Comparison of ENCODE assay signal across 20 mouse cellular contexts in genomic region chr16:50096563-50096962, GRCm38 (mm10).
A peak's percentile ranks its signal among the peaks of the same experiment; 100 is the strongest.
DNase-seq lines count a peak whose midpoint lies in the region; ATAC-seq lines count a peak whose summit lies in the region.
"Had no signal": no experiment of that assay in that cellular context is flagged by ENCODE, and none has a peak within 500 bp of the region (broad histone marks: within the 10 kb centered on the region; RNA-seq: fewer than 3 reads in every experiment).

No protein-coding gene starts in this region.

- peak overlapping the region; percentile 29; the same call in 1 of the 2 replicates for H3K27ac ChIP-seq in liver, embryonic 15.5 days (replicated peaks)
- H3K27ac ChIP-seq: embryonic facial prominence, embryonic 12.5 days; heart, embryonic 15.5 days; hindbrain, embryonic 13.5 days; limb, embryonic 12.5 days had no signal

- no peak overlapping the region for H3K9ac ChIP-seq in liver, embryonic 15.5 days
- H3K9ac ChIP-seq: embryonic facial prominence, embryonic 12.5 days; heart, embryonic 15.5 days; hindbrain, embryonic 13.5 days; limb, embryonic 12.5 days had no signal

- no peaks in the 10 kb centered on the region for H3K27me3 ChIP-seq in megakaryocyte, embryonic 14.5 days (replicated peaks)
- H3K27me3 ChIP-seq in liver, embryonic 15.5 days, result no peaks in the 10 kb centered on the region
- H3K27me3 ChIP-seq: embryonic facial prominence, embryonic 12.5 days; heart, embryonic 15.5 days; hindbrain, embryonic 13.5 days; limb, embryonic 12.5 days had no signal

- WGBS in liver, embryonic 15.5 days (ENCODE audit: insufficient replicate concordance), result 28% methylated on average over 2 of the region's 2 CpGs

- no peaks in the 10 kb centered on the region for H3K36me3 ChIP-seq in megakaryocyte, embryonic 14.5 days (replicated peaks; ENCODE audit: low read length)
- H3K36me3 ChIP-seq in liver, embryonic 15.5 days (replicated peaks), result no peaks in the 10 kb centered on the region
- H3K36me3 ChIP-seq: embryonic facial prominence, embryonic 12.5 days; heart, embryonic 15.5 days; hindbrain, embryonic 13.5 days; limb, embryonic 12.5 days had no signal

- no peak for ATAC-seq in megakaryocyte, adult 5-6 weeks (ENCODE audit: poor library complexity, severe bottlenecking)
- peak; percentile 28; the same call in 1 of the 2 replicates for ATAC-seq in liver, embryonic 15.5 days (ENCODE audit: insufficient read depth)
- ATAC-seq: forebrain, embryonic 16.5 days had no signal

- H3K4me3 ChIP-seq in megakaryocyte, embryonic 14.5 days (replicated peaks), result peak overlapping the region; percentile 51
- H3K4me3 ChIP-seq in liver, embryonic 15.5 days (replicated peaks), result no peak overlapping the region
- H3K4me3 ChIP-seq: embryonic facial prominence, embryonic 12.5 days; heart, embryonic 15.5 days; hindbrain, embryonic 13.5 days; limb, embryonic 12.5 days had no signal

- H3K9me3 ChIP-seq in megakaryocyte, embryonic 14.5 days, result no peaks in the 10 kb centered on the region
- no peaks in the 10 kb centered on the region for H3K9me3 ChIP-seq in liver, embryonic 15.5 days (replicated peaks)
- H3K9me3 ChIP-seq: embryonic facial prominence, embryonic 12.5 days; heart, embryonic 15.5 days; hindbrain, embryonic 13.5 days; limb, embryonic 12.5 days had no signal

- H3K4me2 ChIP-seq in liver, embryonic 15.5 days, result peak overlapping the region; percentile 11; the same call in 1 of the 2 replicates
- H3K4me2 ChIP-seq: embryonic facial prominence, embryonic 12.5 days; heart, embryonic 15.5 days; hindbrain, embryonic 13.5 days; limb, embryonic 12.5 days; midbrain, embryonic 11.5 days had no signal

- peak; percentile 61 for DNase-seq in heart, adult 11 months
- DNase-seq in heart, postnatal 4 days, result no peak
- no peak for DNase-seq in layer of hippocampus, postnatal 36 days
- DNase-seq in left cerebral cortex, adult 9 months (ENCODE audit: low spot score in 2 of 2), result no peak
- DNase-seq in gastrocnemius, postnatal 4 days (ENCODE audit: low spot score in 2 of 2), result no peak
- DNase-seq: adrenal gland, adult 8-10 months; cerebellum, adult 18-20 months; heart, adult 18-20 months; kidney, adult 18-20 months; right cerebral cortex, postnatal 25 days; thymus, postnatal 25 days had no signal

- peaks cover 15% of the 10 kb centered on the region for H3K4me1 ChIP-seq in megakaryocyte, embryonic 14.5 days
- peaks cover 10% of the 10 kb centered on the region for H3K4me1 ChIP-seq in liver, embryonic 15.5 days (replicated peaks)
- H3K4me1 ChIP-seq: embryonic facial prominence, embryonic 12.5 days; heart, embryonic 15.5 days; hindbrain, embryonic 13.5 days; limb, embryonic 12.5 days had no signal
